Mouse (Mus musculus): ENCODE results near the gene Prkca.

DNA sequence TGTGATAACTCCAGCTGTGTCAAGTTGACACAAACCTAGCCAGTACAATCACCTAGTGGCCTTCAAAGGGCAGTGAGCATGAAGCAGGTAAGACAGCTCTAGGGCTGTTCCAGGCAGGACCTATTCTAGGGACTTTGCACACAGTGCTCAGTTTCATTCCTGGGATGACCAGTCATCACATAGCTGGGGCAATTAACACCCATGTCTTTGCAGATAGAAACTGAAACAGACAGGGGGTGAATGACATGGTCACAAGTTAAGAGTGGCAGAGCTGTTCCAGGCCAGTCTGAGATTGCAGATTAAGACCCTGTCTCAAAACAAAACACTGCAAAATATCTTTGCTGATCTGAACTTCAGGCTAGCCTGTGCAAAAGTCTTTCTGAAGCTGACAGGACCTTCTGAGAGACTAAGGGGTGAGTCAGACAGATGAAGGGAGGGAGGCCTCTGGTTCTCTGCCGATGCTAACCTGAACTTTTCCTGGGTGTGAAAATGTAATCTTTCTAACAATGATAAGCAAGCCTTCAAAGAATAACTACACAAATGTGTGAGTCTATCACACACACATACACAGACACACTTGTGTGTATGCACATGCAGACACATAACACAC is 60.8 kb downstream of the Prkca start:
- TF ChIP-seq POLR2A (IDR thresholded peaks at IDR 0.05; ENCODE audit: insufficient read depth, low read depth, low read length) (no peak), CTCF (IDR thresholded peaks at IDR 0.05) (no peak)

Measured in heart, adult 2 months (tissue).